Mouse (Mus musculus): ENCODE measurements around the gene Rev1. TPM values are rescaled to one million over a fixed set of nuclear protein-coding genes. Genes with fewer than 3 reads are reported as not detected.
"Not testable (repeated sequence)": the region's sequence is repeated elsewhere in the genome, so short reads cannot be mapped to it uniquely, and the experiment has no call there.

Gene Rev1
- polyA plus RNA-seq, 1 experiment from 2014 or later: 31.7 TPM

DNA sequence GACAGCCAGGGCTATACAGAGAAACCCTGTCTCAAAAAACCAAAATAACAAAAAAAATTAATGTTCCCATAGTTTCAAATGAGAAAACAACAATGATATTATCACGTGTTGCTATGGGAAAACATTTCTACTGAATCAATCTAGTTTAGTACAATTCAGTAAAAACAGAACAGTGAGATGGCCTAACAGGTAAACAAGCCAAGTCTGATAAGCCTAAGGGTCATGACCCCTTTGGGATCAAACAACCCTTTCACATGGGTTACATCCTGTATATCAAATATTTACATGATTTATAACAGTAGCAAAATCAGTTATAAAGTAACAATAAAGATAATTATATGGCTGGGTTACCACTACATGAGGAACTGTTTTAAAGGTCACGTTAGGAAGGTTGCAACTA is 11.0 kb downstream of the Rev1 start:
- WGBS: 86% methylated on average over 2 of the region's 2 CpGs
- no peak overlapping the region for H3K9ac ChIP-seq (ENCODE audit: low read length)
- no peak overlapping the region for H3K27ac ChIP-seq (replicated peaks; ENCODE audit: low read depth, low read length)
- H3K4me1 ChIP-seq (ENCODE audit: control insufficient read depth, insufficient read depth, low read length): no peaks in the 10 kb centered on the region
- H3K27me3 ChIP-seq (ENCODE audit: control insufficient read depth, insufficient read depth, low read length): no peaks in the 10 kb centered on the region
- no peak overlapping the region for H3K4me3 ChIP-seq (ENCODE audit: low read depth, low read length)
- H3K9me3 ChIP-seq (ENCODE audit: control insufficient read depth, low read length): no peaks in the 10 kb centered on the region
- no peak for ATAC-seq (ENCODE audit: insufficient number of reproducible peaks, low FRiP score, low TSS enrichment, low read depth)
- no peaks in the 10 kb centered on the region; the same call in 1 of the 2 replicates for H3K36me3 ChIP-seq (ENCODE audit: control insufficient read depth, insufficient read depth, low read length)
- DNase-seq (ENCODE audit: low spot score): no peak
- H3K4me2 ChIP-seq (ENCODE audit: low read depth, severe bottlenecking): no peak overlapping the region

DNA sequence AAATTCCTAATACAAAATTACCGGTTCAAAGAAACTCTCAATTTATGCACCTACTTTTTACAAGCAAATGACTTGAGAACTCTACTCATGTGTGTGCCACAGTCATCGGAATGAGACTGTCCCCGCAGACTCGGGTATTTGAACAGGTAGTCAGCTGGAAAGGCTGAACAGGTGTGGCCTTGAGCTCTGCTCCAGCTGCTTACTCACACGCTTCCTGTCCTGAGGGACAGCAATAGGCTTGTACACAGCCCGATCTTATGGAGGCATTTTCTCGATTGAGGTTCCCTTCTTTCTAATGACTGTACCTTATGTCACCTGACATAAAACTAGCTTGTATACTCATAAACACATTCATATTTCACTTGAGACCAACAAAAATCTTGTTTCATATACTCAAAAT is 19.8 kb downstream of the Rev1 start:
- Histone ChIP-seq H3K4me3 (ENCODE audit: low read depth, low read length) (no peak overlapping the region), H3K4me2 (ENCODE audit: low read depth, severe bottlenecking) (no peak overlapping the region), H3K27ac (replicated peaks; ENCODE audit: low read depth, low read length) (no peak overlapping the region), H3K9me3 (ENCODE audit: control insufficient read depth, low read length) (no peaks in the 10 kb centered on the region), H3K36me3 (ENCODE audit: control insufficient read depth, insufficient read depth, low read length) (no peaks in the 10 kb centered on the region), H3K27me3 (ENCODE audit: control insufficient read depth, insufficient read depth, low read length) (no peaks in the 10 kb centered on the region), H3K9ac (ENCODE audit: low read length) (no peak overlapping the region), H3K4me1 (ENCODE audit: control insufficient read depth, insufficient read depth, low read length) (no peaks in the 10 kb centered on the region)
- DNase-seq (ENCODE audit: low spot score): no peak
- 91% methylated on average over 7 of the region's 7 CpGs for WGBS
- no peak for ATAC-seq (ENCODE audit: insufficient number of reproducible peaks, low FRiP score, low TSS enrichment, low read depth)

- no peaks in the 10 kb centered on the region for H3K36me3 ChIP-seq (ENCODE audit: control insufficient read depth, insufficient read depth, low read length)
- H3K9me3 ChIP-seq (ENCODE audit: control insufficient read depth, low read length): no peaks in the 10 kb centered on the region
- no peak overlapping the region for H3K4me3 ChIP-seq (ENCODE audit: low read depth, low read length)
- H3K27me3 ChIP-seq (ENCODE audit: control insufficient read depth, insufficient read depth, low read length): no peaks in the 10 kb centered on the region
- DNase-seq (ENCODE audit: low spot score) (no peak), ATAC-seq (ENCODE audit: insufficient number of reproducible peaks, low FRiP score, low TSS enrichment, low read depth) (no peak)
- H3K27ac ChIP-seq (replicated peaks; ENCODE audit: low read depth, low read length): no peak overlapping the region
- no peak overlapping the region for H3K4me2 ChIP-seq (ENCODE audit: low read depth, severe bottlenecking)
- no peaks in the 10 kb centered on the region for H3K4me1 ChIP-seq (ENCODE audit: control insufficient read depth, insufficient read depth, low read length)
- no peak overlapping the region for H3K9ac ChIP-seq (ENCODE audit: low read length)
- 16% methylated on average over 3 of the region's 3 CpGs for WGBS
These were observed 25.8 kb downstream of the Rev1 start for GRCm38 (mm10) chr1:38103813-38104212.

DNA sequence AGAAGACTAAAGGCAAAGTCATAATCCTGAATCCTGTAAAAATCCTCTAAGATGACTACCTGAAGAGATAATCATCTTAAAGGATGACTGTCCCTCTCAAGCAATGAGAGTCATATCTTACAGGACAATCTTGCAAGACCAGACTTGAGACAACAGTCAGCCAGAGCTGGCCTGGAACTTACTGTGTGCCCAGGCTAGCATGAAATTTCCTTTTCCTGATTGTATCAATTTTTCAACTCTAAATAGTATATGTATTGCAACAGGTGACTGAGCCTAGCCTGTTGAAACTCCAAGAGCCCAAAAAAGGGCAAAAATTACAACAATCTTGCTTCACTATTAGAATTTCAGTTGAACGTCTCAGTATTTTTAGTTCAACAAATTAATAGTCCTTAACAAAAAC is 26.4 kb downstream of the Rev1 start:
- ATAC-seq (ENCODE audit: insufficient number of reproducible peaks, low FRiP score, low TSS enrichment, low read depth) (no peak), DNase-seq (ENCODE audit: low spot score) (no peak)
- no peaks in the 10 kb centered on the region for H3K4me1 ChIP-seq (ENCODE audit: control insufficient read depth, insufficient read depth, low read length)
- H3K4me3 ChIP-seq (ENCODE audit: low read depth, low read length): no peak overlapping the region
- no peak overlapping the region for H3K4me2 ChIP-seq (ENCODE audit: low read depth, severe bottlenecking)
- H3K27me3 ChIP-seq (ENCODE audit: control insufficient read depth, insufficient read depth, low read length): no peaks in the 10 kb centered on the region
- H3K27ac ChIP-seq (replicated peaks; ENCODE audit: low read depth, low read length): no peak overlapping the region
- no peak overlapping the region for H3K9ac ChIP-seq (ENCODE audit: low read length)
- no peaks in the 10 kb centered on the region for H3K9me3 ChIP-seq (ENCODE audit: control insufficient read depth, low read length)
- WGBS: 88% methylated on average over 1 of the region's 1 CpGs
- H3K36me3 ChIP-seq (ENCODE audit: control insufficient read depth, insufficient read depth, low read length): no peaks in the 10 kb centered on the region

DNA sequence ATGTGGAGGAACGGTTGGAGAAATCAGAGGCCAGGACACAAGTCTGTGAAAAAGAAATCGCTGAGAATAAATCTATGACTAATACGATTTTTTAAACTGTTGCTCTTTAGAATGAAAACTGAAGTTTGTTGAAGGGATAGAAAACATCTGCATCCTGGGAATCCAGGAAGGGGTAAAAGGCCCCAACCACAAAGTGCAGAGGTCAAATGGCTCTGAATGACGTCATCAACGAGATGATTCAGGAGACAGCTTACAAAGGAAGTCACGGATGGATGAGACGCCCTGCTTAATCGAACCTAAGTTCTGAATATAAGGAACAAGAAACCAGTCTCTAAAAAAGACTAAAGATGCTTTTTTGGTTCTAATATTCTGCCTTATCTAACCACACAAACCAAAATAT is 48.3 kb downstream of the Rev1 start:
- 82% methylated on average over 8 of the region's 8 CpGs for WGBS
- Histone ChIP-seq H3K4me1 (ENCODE audit: control insufficient read depth, insufficient read depth, low read length) (no peaks in the 10 kb centered on the region), H3K9me3 (ENCODE audit: control insufficient read depth, low read length) (no peaks in the 10 kb centered on the region), H3K9ac (ENCODE audit: low read length) (no peak overlapping the region), H3K27ac (replicated peaks; ENCODE audit: low read depth, low read length) (no peak overlapping the region), H3K4me3 (ENCODE audit: low read depth, low read length) (no peak overlapping the region), H3K36me3 (ENCODE audit: control insufficient read depth, insufficient read depth, low read length) (peaks cover 4% of the 10 kb centered on the region; the same call in 1 of the 2 replicates), H3K27me3 (ENCODE audit: control insufficient read depth, insufficient read depth, low read length) (no peaks in the 10 kb centered on the region), H3K4me2 (ENCODE audit: low read depth, severe bottlenecking) (no peak overlapping the region)
- ATAC-seq (ENCODE audit: insufficient number of reproducible peaks, low FRiP score, low TSS enrichment, low read depth) (no peak), DNase-seq (ENCODE audit: low spot score) (no peak)

DNA sequence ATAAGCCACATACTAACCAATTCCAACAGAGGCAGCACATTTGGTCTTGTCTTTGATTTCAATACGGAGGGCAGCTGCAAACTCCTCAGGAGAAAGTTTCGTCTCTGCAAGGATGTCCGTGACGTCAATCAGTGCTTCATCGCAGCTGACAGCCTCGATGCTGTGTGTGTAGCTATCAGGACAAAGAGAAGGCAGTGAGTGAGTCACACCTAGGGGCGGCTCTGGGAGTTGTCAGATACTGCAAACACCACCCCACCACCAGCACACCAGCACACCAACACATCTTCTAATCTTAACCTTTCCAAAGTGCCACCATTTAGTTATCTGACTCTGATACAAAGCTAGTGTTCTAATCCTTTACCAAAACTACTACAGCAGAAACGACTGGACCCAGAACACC is 58.3 kb downstream of the Rev1 start:
- no peaks in the 10 kb centered on the region for H3K27me3 ChIP-seq (ENCODE audit: control insufficient read depth, insufficient read depth, low read length)
- WGBS: 89% methylated on average over 8 of the region's 8 CpGs
- DNase-seq (ENCODE audit: low spot score) (no peak), ATAC-seq (ENCODE audit: insufficient number of reproducible peaks, low FRiP score, low TSS enrichment, low read depth) (no peak)
- H3K4me2 ChIP-seq (ENCODE audit: low read depth, severe bottlenecking): no peak overlapping the region
- H3K9ac ChIP-seq (ENCODE audit: low read length): no peak overlapping the region
- no peaks in the 10 kb centered on the region for H3K4me1 ChIP-seq (ENCODE audit: control insufficient read depth, insufficient read depth, low read length)
- H3K4me3 ChIP-seq (ENCODE audit: low read depth, low read length): no peak overlapping the region
- no peak overlapping the region for H3K27ac ChIP-seq (replicated peaks; ENCODE audit: low read depth, low read length)
- no peaks in the 10 kb centered on the region for H3K9me3 ChIP-seq (ENCODE audit: control insufficient read depth, low read length)
- H3K36me3 ChIP-seq (ENCODE audit: control insufficient read depth, insufficient read depth, low read length): peaks cover 13% of the 10 kb centered on the region

- Histone ChIP-seq H3K27me3 (ENCODE audit: control insufficient read depth, insufficient read depth, low read length) (no peaks in the 10 kb centered on the region), H3K9me3 (ENCODE audit: control insufficient read depth, low read length) (no peaks in the 10 kb centered on the region), H3K4me3 (ENCODE audit: low read depth, low read length) (no peak overlapping the region), H3K27ac (replicated peaks; ENCODE audit: low read depth, low read length) (no peak overlapping the region), H3K4me1 (ENCODE audit: control insufficient read depth, insufficient read depth, low read length) (no peaks in the 10 kb centered on the region), H3K4me2 (ENCODE audit: low read depth, severe bottlenecking) (no peak overlapping the region), H3K9ac (ENCODE audit: low read length) (no peak overlapping the region), H3K36me3 (ENCODE audit: control insufficient read depth, insufficient read depth, low read length) (peaks cover 18% of the 10 kb centered on the region; the same call in 1 of the 2 replicates)
- DNase-seq (ENCODE audit: low spot score): no peak
- 96% methylated on average over 10 of the region's 10 CpGs for WGBS
- no peak for ATAC-seq (ENCODE audit: insufficient number of reproducible peaks, low FRiP score, low TSS enrichment, low read depth)
These were observed 62.3 kb downstream of the Rev1 start for GRCm38 (mm10) chr1:38067276-38067675.

DNA sequence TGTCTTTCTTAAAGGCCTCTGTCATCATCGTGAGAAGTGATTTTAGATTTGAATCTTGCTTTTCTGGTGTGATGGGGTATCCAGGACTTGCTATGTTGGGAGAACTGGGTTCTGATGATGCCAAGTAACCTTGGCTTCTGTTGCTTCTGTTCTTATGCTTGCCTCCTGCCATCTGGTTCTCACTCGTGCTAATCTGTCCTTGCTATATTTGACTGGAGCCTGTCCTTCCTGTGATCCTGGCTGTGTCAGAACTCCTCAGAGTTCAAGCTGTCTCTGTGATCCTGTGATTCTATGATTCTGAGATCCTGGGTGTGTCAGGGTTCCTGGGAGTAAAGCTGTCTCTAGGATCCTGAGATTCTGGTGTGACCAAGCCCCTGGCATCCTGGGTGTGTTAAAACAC is 67.4 kb downstream of the Rev1 start:
- not testable (repeated sequence) for H3K4me2 ChIP-seq (ENCODE audit: low read depth, severe bottlenecking); H3K9me3 ChIP-seq (ENCODE audit: control insufficient read depth, low read length); ATAC-seq (ENCODE audit: insufficient number of reproducible peaks, low FRiP score, low TSS enrichment, low read depth); H3K27ac ChIP-seq (replicated peaks; ENCODE audit: low read depth, low read length); DNase-seq (ENCODE audit: low spot score); H3K9ac ChIP-seq (ENCODE audit: low read length); H3K4me1 ChIP-seq (ENCODE audit: control insufficient read depth, insufficient read depth, low read length); H3K4me3 ChIP-seq (ENCODE audit: low read depth, low read length); H3K27me3 ChIP-seq (ENCODE audit: control insufficient read depth, insufficient read depth, low read length)
- 86% methylated on average over 2 of the region's 2 CpGs for WGBS
- H3K36me3 ChIP-seq (ENCODE audit: control insufficient read depth, insufficient read depth, low read length): peaks cover 29% of the 10 kb centered on the region

DNA sequence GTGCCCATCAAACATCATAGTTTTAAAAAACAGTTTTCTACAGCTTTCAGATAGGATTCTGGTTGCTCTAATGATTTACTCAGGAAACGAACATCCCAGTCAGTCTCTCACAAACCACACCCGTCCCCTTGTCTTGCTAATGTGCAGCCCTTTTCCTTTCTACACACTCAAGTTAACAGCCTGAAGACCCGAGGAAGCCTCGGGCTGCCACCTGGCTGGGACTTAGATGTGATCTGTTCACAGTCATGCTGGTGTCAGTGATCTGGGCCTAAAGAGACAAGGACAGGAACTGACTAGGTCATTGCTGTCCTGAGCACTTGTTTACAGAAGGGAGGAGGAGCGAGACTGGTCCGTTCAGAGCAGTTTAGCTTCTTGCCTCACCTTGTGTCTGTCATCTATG is 71.2 kb downstream of the Rev1 start:
- 87% methylated on average over 6 of the region's 6 CpGs for WGBS
- no peak overlapping the region for H3K27ac ChIP-seq (replicated peaks; ENCODE audit: low read depth, low read length)
- H3K27me3 ChIP-seq (ENCODE audit: control insufficient read depth, insufficient read depth, low read length): no peaks in the 10 kb centered on the region
- no peak overlapping the region for H3K9ac ChIP-seq (ENCODE audit: low read length)
- no peak overlapping the region for H3K4me2 ChIP-seq (ENCODE audit: low read depth, severe bottlenecking)
- no peaks in the 10 kb centered on the region for H3K9me3 ChIP-seq (ENCODE audit: control insufficient read depth, low read length)
- no peak overlapping the region for H3K4me3 ChIP-seq (ENCODE audit: low read depth, low read length)
- peaks cover 22% of the 10 kb centered on the region for H3K36me3 ChIP-seq (ENCODE audit: control insufficient read depth, insufficient read depth, low read length)
- DNase-seq (ENCODE audit: low spot score) (no peak), ATAC-seq (ENCODE audit: insufficient number of reproducible peaks, low FRiP score, low TSS enrichment, low read depth) (no peak)
- no peaks in the 10 kb centered on the region for H3K4me1 ChIP-seq (ENCODE audit: control insufficient read depth, insufficient read depth, low read length)
